Mouse (Mus musculus) kidney, adult 2 months (tissue): Measurements from ENCODE around the gene Tubd1. TPM values are rescaled to one million over a fixed set of nuclear protein-coding genes. Genes with fewer than 3 reads are reported as not detected.
"Not testable (repeated sequence)": the region's sequence is repeated elsewhere in the genome, so short reads cannot be mapped to it uniquely, and the experiment has no call there.

Experiments used
- DNase-seq: peaks from one replicate; pipeline ENCODE4 v3.0.0; 2021
- H3K27ac ChIP-seq: fragments of 200-500 bp; 2 replicates; pipeline ENCODE4 v1.5.1; 2012; ENCODE audit warnings: low read depth, low read length, control low read depth, inconsistent platforms; ENCODE audit not compliant: insufficient read depth
- H3K27me3 ChIP-seq: fragments of 200-500 bp; replicated peaks from 2 replicates; pipeline ENCODE4 v1.6.1; 2012; ENCODE audit warnings: mild to moderate bottlenecking, moderate library complexity, low read length, inconsistent platforms; ENCODE audit not compliant: control insufficient read depth, insufficient read depth
- H3K36me3 ChIP-seq: fragments of 200-500 bp; 2 replicates; pipeline ENCODE4 v1.6.1; 2012; ENCODE audit warnings: mild to moderate bottlenecking, moderate library complexity, low read length, inconsistent platforms; ENCODE audit not compliant: control insufficient read depth, insufficient read depth
- H3K4me1 ChIP-seq: fragments of 200-500 bp; 2 replicates; pipeline ENCODE4 v1.6.1; 2011; ENCODE audit warnings: low read length; ENCODE audit not compliant: control insufficient read depth, insufficient read depth
- H3K4me3 ChIP-seq: fragments of 200-500 bp; 2 replicates; pipeline ENCODE4 v1.5.1; 2011; ENCODE audit warnings: mild to moderate bottlenecking, low read depth, low read length, control low read depth; ENCODE audit not compliant: insufficient read depth
- CTCF ChIP-seq: fragments of 200-500 bp; conservative IDR thresholded peaks from 2 replicates; pipeline ENCODE4 v1.5.1; 2011; ENCODE audit warnings: low read depth, mild to moderate bottlenecking, control low read depth, low read length, moderate library complexity, mixed read lengths; ENCODE audit not compliant: insufficient read depth, insufficient read length
- POLR2A ChIP-seq: fragments of 200-500 bp; IDR thresholded peaks from one replicate; pipeline ENCODE4 v1.6.1; 2011; ENCODE audit warnings: low read depth, low read length, control low read depth
- WGBS: fragments of 180-500 bp; shearing (Covaris S2); methylation state at CpG from one replicate; pipeline ENCODE4 v1.1.7; 2018; 5-methylcytosine and 5-hydroxymethylcytosine counted together
- polyA plus RNA-seq: library from polyadenylated mRNA; depleted of rRNA; stranded (reverse); fragments of >200 nt; gene quantifications from 2 replicates; pipeline ENCODE4 v1.2.3, GENCODE M21; 2012

Gene Tubd1
- polyA plus RNA-seq, 1 experiment, result 2.8 TPM

DNA sequence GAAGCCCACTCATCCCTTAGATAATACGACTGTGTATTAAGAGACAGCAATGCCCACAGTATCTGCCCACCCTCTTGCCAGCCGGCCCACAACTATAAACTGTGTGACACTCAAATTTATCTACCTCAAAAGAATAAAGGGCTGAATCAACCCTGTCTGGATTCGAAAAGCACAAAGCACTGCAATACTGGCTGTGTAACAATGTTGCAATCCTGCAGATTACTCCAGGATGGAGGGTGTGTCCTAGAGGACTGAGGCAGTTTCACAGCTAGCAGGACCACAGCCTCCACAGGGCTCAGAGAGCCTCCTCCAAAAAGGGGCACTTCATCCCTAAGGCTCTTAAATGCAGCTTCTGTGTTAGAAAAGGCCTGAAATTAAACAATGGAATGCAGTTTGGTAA is 28.2 kb upstream of the Tubd1 start:
- H3K36me3 ChIP-seq, result peaks cover 21% of the 10 kb centered on the region
- H3K4me3 ChIP-seq, result no peak overlapping the region

DNA sequence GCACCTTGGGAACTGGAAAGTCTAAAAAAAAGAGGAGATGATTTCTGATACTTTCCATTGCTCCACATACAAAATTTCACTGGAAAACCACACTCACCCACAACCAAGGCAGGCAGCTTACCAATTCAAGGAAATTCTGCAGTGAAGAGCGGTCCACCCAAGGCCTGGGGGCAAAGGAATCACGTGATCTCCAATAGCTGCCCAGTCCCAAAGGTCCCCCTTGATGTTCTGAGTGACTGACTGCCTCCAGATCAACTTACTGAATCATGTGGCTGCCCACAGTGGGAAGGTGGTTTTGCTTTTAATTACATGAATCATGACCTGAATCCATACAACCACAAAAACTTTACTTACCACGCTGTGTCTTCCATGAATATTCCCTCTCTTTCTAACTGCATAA is 27.6 kb upstream of the Tubd1 start:
- 67% methylated on average over 3 of the region's 3 CpGs for WGBS
- no peaks in the 10 kb centered on the region for H3K4me1 ChIP-seq
- TF ChIP-seq POLR2A (no peak), CTCF (no peak)

More for the DNA sequence above, 28.2 kb upstream of the Tubd1 start:
- DNase-seq, result no peak
- TF ChIP-seq CTCF, result no peak
- TF ChIP-seq POLR2A, result no peak
- Histone ChIP-seq H3K27me3 (no peaks in the 10 kb centered on the region), H3K4me1 (no peaks in the 10 kb centered on the region), H3K27ac (no peak overlapping the region)
- 79% methylated on average over 3 of the region's 3 CpGs for WGBS

DNA sequence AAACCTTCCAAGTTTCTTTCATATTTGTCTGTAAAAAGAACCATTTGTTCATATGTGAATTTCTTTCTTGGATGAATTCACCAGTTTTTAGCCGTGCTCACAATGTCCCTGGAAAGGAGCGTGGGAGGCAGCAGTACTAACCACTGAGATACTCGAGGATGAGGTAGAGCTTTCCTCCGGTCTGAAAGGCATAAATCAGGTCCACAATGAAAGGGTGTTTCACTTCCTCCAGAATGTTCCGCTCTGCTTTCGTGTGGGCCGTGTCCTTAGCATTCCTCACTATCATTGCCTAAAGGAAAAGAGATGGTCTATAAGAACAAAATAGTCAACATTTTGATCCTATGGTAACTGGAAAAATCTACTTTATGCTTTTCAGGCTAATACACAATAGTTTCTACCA is 25.0 kb upstream of the Tubd1 start:
- peaks cover 20% of the 10 kb centered on the region for H3K36me3 ChIP-seq
- 65% methylated on average over 7 of the region's 7 CpGs for WGBS
- no peak for TF ChIP-seq CTCF
- TF ChIP-seq POLR2A, result no peak

More for the DNA sequence above, 27.6 kb upstream of the Tubd1 start:
- Histone ChIP-seq H3K36me3 (peaks cover 21% of the 10 kb centered on the region), H3K4me3 (no peak overlapping the region), H3K27ac (no peak overlapping the region), H3K27me3 (no peaks in the 10 kb centered on the region)
- no peak for DNase-seq

DNA sequence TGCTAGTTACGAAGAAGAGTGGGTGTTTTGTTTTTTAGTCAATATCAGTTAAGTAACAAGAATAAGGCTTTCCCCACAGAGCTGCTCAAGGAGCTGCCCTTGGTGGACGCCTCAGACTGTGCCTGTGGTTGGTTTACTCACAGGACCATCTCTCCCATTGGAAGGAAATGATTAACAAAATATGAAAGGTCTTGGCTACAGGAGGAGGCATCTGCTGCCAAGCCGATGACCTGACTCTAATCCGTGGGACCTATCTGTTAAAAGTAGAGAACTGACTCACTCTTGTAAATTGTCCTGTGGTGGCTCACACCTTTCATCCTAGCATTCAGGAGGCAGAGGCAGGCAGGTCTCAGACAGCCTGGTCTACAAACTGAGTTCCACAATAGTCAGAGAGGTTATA is 17.3 kb upstream of the Tubd1 start:
- TF ChIP-seq POLR2A (no peak), CTCF (no peak)
- peak; percentile 68 for DNase-seq

More for the DNA sequence above, 25.0 kb upstream of the Tubd1 start:
- H3K27me3 ChIP-seq, result no peaks in the 10 kb centered on the region
- no peaks in the 10 kb centered on the region for H3K4me1 ChIP-seq
- H3K27ac ChIP-seq, result no peak overlapping the region
- DNase-seq, result no peak
- no peak overlapping the region for H3K4me3 ChIP-seq

DNA sequence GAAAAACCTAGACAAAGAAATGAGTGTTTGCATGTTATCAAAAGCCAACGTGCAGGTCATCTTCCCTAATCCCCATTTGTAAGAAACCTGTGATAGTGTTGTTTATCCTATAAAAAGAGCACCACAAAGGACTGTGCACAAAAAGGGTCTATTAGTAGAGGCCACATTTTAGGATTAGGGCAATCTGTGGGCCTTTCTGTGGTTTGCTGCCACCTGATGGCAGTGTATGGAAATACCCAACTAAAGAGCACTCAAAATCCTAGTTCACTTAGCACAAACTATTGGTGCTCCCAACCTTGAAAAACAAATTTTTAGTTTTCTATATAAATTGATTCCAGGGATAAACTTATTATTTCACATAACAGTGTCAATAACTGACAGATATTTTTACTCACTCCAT is 12.0 kb upstream of the Tubd1 start:
- Histone ChIP-seq H3K4me3 (no peak overlapping the region), H3K27ac (no peak overlapping the region), H3K27me3 (no peaks in the 10 kb centered on the region), H3K4me1 (no peaks in the 10 kb centered on the region), H3K36me3 (peaks cover 7% of the 10 kb centered on the region)
- 75% methylated on average over 1 of the region's 1 CpGs for WGBS
- TF ChIP-seq POLR2A, result no peak
- TF ChIP-seq CTCF, result peak; percentile 38
- DNase-seq, result peak; percentile 27

More for the DNA sequence above, 17.3 kb upstream of the Tubd1 start:
- Histone ChIP-seq H3K4me3 (no peak overlapping the region), H3K27me3 (no peaks in the 10 kb centered on the region), H3K27ac (no peak overlapping the region), H3K4me1 (no peaks in the 10 kb centered on the region), H3K36me3 (peaks cover 11% of the 10 kb centered on the region)
- 56% methylated on average over 4 of the region's 4 CpGs for WGBS

DNA sequence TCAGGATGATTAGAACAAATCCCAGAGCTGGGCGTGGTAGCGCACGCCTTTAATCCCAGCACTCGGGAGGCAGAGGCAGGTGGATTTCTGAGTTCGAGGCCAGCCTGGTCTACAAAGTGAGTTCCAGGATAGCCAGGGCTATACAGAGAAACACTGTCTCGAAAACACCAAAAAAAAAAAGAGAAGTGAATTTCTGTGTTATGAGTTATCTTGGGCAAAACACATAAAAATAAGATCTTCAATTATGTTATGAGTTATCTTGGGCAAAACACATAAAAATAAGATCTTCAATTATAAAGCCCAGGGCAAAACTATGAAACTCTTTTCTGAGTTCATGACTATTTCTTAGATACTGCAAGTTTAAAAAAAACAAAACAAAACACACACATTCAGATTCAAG is 11.5 kb upstream of the Tubd1 start:
- not testable (repeated sequence) for H3K4me3 ChIP-seq, H3K27me3 ChIP-seq, H3K27ac ChIP-seq, DNase-seq, H3K4me1 ChIP-seq, H3K36me3 ChIP-seq
- 90% methylated on average over 6 of the region's 6 CpGs for whole genome bisulfite sequencing

DNA sequence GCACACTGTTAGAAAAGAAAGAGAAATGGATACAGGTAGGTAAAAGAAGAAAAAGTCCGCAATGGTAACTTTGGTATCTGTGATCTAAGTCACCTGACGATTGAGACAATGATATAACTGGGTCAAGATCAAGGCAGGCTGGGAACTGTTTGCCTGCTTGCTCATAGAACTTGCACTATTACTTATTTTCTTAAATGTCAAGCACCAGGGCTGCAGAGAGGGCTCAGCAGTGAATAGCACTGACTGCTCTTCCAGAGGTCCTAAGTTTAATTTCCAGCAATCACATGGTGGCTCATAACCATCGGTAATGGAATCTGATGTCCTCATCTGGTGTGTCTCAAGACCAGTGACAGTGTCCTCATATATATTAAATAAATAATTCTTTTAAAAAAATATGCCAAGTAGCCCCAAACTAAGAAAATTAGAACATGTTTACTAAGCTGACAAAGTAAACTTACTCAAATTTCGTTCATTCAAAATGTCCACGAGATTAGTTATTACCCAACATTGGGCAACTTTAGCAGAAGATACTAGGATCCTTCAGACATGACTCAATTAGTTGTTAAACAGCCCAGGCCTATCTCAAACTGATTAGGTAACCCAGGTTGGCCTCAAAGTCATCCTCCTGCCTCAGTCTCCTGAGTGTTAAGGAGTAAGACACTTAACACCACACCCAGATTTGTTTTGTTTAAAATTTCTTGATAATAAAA is 10.4 kb upstream of the Tubd1 start:
- no peak for TF ChIP-seq CTCF
- TF ChIP-seq POLR2A, result no peak
- WGBS, result 80% methylated on average over 5 of the region's 5 CpGs
- Histone ChIP-seq H3K36me3 (peaks cover 5% of the 10 kb centered on the region), H3K4me1 (no peaks in the 10 kb centered on the region), H3K27ac (no peak overlapping the region), H3K27me3 (no peaks in the 10 kb centered on the region), H3K4me3 (no peak overlapping the region)
- DNase-seq, result no peak
